Mouse (Mus musculus) MEL-GATA-1-ER (cell line): Measurements from ENCODE around the gene Pias3.

Experiments
- DNase-seq: peaks from one replicate; pipeline ENCODE4 v3.0.0-alpha.2; 2012; ENCODE audit warnings: low read depth; ENCODE audit errors: extremely low read depth

Gene Pias3

DNA sequence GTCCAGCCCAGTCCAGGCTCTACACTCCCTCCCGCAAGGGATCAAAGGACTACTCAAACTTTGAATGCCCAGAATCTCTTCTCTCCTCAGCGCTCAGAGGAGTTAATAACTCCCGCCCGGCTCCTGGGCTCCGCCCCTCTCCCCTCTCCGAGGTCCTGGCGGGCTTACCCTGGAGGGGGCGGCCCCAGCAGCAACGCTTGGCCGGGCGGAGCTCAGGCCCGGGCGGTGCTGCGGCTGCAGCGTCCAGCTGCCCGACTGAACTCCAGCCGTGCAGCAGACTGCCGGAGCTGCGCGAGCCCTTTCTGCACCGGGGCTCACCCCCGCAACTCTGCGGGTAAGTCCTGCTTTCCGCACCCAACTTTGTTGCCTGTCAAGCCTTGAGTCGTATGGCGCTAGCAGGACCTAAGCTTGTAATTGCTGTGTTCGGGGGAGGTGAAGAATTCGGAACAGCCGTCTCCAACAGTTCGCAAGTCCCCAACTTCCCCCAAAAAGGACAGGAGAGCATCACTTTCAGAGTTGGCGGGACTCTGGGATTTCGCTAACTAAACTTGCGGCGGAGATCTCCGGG, at the start of gene Pias3:
Pias3 (plus strand) TSS at position 187 of the 568 bp plus-strand sequence.
- DNase-seq: peak; percentile 80

DNA sequence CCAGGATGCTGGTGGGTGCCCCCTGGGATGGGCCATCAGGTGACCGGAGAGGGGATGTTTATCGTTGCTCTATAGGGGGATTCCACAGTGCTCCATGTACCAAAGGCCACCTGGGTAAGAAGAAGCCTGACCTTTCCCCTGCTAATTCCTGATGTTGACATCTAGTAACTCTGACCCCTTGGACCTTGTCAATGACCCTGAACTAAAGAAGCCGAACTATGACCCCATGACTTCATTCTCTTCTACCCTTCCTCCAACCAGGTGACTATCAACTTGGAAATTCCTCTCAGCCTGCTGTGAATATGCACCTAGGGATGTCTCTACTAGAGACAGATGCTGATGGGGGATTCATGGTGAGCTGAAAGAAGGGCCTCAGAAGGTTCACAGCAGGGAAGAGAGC, 48.8 kb upstream of the Pias3 start:
- no peak for DNase-seq

DNA sequence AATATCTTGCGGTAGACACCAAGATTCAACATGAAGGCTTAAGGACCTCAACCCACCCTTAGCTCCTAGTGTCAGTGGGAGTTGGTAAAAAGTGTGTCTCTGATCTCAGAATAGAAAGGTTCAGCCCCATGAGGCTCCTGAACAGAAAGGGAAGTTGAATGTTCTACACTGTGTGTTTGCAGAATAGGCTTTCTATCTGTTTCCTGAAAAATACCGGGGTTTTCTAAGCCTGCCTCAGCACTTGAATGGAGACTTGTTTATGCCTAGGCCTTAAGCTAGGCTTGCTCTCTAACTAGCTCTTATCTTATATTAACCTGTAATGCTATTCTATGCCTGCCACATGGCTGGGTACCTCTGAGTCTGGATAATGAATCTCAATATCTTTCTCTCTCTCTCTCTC, 35.3 kb upstream of the Pias3 start:
- peak; percentile 76 for DNase-seq

DNA sequence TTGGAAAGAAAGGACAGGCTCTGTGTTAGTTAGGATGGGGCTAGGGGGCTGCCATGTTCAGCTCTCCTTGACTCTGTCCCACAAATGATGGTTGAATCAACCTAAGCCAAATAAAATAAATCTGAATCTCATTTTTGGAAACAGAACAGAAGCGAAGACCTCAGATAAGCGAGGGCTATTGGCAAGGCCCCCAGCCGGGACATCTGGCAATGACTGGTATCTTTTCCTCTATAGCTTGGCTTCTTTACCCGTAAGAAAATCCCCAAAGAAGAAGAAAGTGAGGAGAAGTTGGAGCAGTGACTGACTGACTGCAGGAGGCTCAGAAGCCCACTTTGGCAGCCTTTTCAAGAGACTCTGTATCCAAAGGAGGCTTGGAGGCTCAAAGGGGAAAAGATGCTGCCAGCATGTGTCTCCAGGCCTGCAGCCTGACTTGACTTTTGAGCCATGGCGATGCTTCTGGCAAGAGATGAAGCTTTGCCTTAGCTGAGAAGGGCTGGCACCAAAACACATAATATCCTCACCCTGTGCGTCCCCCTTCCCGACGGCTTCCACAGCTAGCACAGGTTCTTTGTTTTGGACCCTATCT, 33.4 kb upstream of the Pias3 start:
- DNase-seq: no peak

DNA sequence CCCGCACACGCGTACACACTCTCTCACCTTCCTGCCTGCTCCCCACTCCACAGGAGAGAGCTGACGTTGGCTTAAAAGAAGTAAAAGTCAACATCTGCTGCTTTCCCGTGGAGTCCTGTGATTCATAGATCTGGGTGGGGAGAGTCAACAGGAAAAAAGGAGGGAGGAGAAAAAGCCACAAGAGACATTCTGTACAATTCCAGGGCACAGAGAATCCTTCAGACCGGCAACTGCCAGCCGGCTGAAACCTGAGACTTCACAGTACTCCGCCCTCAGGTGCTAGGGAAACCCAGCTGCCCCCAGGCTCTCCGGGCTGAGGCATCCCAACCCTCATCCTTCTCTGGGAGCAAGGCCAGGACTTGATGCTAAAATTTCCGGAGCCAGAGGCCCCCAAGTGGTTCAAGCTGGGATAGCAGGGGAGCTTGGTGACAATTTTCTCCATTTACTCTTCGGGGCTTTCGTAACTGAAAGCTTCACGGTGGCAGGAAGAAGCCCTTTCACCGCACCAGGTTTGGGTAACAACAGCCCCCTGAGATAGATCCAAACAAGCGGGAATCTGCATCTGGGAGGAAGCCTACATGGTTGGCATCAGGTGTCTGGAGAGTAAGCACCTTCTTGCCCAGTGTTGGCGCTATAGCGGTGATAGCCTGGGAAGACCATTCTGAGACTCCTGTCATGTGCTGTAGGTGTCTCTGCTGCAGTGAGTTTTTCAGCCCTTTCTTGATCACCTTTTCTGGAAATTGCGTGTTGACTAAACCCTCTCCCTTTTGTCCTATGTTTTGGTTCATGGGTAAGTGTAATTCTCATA, 32.5 kb upstream of the Pias3 start:
- DNase-seq: peak; percentile 77

DNA sequence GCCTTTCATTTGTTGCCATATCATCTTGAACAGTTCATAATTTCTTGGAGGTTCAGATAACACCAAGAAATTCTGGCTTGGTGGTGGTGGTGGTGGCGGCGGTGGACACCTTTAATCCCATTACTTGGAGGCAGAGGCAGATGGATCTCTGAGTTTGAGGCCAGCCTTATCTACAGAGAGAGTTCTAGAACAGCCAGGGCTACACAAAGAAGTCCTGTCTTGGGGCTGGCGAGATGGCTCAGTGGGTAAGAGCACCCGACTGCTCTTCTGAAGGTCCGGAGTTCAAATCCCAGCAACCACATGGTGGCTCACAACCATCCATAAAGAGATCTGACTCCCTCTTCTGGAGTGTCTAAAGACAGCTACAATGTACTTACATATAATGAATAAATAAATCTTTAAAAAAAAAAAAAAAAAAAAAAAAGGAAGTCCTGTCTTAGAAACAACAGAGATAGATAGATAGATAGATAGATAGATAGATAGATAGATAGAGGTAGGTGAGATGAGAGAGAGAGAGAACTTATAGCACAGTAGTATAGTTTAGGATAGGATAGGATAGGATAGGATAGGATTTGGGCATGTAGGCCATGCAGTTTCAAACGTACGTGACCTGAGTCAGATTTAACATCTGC, 30.3 kb upstream of the Pias3 start:
- peak; percentile 46 for DNase-seq

- no peak for DNase-seq
Measured at GRCm38 (mm10) chr3:96666916-96667315, 29.3 kb upstream of the Pias3 start.

GRCm38 (mm10) chr3:96667316-96667715, 28.9 kb upstream of the Pias3 start:
- DNase-seq: peak; percentile 62

DNA sequence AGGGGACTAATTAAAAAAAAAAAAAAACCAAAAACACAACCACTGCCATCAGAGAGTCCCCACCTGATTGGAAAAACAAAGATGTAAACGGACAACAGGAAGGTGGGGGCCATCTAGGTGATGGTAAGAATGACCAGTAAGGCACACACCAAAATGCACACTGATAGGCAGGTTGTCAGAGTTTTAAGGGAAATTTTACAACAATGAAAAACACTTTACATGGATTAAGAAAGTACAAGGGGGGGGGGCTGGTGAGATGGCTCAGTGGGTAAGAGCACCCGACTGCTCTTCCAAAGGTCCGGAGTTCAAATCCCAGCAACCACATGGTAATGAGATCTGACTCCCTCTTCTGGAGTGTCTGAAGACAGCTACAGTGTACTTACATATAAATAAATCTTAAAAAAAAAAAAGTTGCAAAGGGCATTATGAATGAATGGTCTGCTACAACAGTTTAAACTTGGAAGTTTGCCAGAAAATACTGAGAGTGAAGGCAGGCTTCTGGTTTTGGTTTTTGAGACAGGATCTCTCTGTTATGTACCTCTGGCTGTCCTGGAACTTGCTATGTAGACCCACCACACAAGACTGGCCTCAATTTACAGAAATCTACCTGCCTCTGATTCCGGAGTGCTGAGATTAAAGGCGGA, 27.6 kb upstream of the Pias3 start:
- no peak for DNase-seq

- DNase-seq: peak; percentile 98
Measured at GRCm38 (mm10) chr3:96669727-96670468, 26.3 kb upstream of the Pias3 start, which contains the start of gene Ankrd35. Ankrd35 (plus strand) TSS chr3:96670131.

GRCm38 (mm10) chr3:96671519-96671918, 24.7 kb upstream of the Pias3 start:
- no peak for DNase-seq

GRCm38 (mm10) chr3:96673514-96673913, 22.7 kb upstream of the Pias3 start:
- DNase-seq: no peak

DNA sequence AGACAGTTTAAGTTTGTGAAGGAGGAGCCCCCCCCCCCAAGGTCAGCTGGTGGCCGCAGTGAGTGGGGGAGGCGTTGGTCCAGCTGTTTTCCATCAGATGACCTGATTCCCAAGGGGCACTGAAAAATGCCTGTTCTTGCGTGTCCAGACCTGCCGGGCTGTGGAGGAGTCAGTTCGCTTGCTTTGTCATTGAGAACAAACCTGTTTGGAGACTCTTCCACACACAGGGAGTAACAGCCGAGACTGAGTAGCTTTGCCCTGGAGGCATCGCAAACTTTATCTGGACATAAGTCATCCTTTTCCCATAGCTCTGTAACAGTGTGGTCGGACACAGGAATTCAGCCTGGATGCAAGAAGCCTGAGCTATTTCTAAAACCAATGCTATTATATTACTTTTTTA, 21.7 kb upstream of the Pias3 start:
- no peak for DNase-seq

GRCm38 (mm10) chr3:96675171-96675570, 21.0 kb upstream of the Pias3 start:
- peak; percentile 95 for DNase-seq

DNA sequence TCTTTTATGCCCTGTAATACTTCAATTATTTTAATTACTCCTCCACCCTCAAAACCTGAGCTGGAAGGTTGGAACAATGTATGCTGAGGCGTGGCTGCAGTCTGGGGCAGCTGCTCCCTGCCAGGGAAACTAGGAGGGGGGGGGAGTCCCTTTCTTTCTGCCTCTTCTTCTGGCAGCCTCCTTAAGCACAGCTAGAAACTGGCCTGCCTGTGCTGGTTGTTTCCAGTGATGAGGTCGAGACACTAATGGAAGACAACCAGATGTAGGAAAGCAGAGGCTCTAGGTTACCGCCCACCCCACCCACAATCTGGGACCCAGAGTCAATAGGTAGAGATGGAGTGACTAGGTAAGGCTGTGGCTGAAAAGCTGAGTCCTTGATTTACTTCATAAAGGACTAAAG, 20.5 kb upstream of the Pias3 start:
- DNase-seq: no peak

GRCm38 (mm10) chr3:96678456-96678855, 17.7 kb upstream of the Pias3 start:
- no peak for DNase-seq

GRCm38 (mm10) chr3:96679159-96679674, 17.0 kb upstream of the Pias3 start:
- no peak for DNase-seq

DNA sequence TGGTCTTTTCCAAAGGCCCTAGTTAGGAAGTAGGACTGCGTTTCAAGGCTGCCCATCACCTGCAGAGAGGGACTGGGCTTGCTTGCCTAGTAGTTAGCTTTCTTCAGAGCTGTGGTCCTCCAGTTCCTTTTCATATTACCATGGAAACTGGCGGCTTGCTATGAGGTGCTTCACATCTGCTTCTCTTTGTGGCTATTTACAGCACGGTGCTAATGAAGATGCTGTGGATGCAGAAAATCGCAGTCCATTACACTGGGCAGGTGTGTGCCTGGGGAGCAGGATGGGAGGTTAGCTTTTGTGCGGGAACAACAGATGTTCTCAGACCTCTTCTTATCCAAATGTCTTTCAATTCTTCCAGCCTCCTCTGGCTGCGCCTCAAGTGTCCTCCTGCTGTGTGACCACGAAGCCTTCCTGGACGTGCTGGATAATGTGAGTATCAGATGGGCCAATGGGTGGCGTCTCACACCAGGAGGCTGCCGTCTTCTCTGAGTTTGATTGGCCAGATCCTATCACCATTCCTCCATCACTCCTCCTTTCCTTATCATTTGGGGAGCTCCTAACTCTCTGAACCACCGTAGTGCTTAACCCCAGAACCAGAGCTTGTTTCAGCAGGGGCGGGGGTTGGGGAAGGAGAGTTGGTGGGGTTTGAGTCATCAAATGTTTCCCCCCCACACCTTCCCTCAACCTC, 15.8 kb upstream of the Pias3 start:
- no peak for DNase-seq

GRCm38 (mm10) chr3:96683496-96683895, 12.7 kb upstream of the Pias3 start:
- no peak for DNase-seq

DNA sequence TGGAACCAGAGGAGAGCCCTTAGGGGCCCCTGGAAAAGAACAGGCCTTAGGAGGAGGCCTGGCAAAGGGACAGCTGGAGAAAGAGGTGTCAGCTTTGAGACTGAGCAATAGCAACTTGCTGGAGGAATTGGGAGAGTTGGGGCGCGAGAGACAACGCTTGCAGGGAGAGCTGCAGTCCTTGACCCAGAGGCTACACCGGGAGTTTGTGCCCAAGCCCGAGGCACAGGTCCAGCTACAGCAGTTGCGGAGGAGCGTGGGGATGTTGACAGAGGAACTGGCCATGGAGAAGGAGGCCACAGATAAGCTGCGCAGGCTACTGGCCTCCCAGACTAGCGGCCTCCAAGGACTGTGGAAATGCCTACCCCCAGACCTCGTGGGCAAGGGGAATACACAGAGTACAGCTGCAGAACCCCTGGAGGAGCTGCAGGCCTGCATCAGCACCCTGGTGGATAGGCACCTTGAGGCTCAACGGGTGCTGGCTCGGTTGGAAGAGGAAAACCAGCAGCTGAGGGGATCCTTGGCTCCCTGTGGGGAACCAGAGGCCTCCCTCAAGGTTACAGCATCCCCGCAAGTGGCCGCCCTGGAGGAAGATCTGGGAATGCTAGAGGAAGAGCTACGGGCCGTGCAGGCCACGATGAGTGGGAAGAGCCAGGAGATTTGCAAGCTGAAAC, 11.9 kb upstream of the Pias3 start:
- no peak for DNase-seq
